Mouse (Mus musculus): ENCODE measurements around the gene Mroh7.

- no peak for TF ChIP-seq CHD2 (IDR thresholded peaks at IDR 0.05; ENCODE audit: low read depth, low read length)
- TF ChIP-seq HCFC1 (IDR thresholded peaks at IDR 0.05; ENCODE audit: borderline replicate concordance, insufficient read depth, low read length) = no peak
- TF ChIP-seq ZC3H11A (IDR thresholded peaks at IDR 0.05; ENCODE audit: borderline replicate concordance, low read depth, low read length) = no peak
- no peak for TF ChIP-seq MAFK (IDR thresholded peaks at IDR 0.05; ENCODE audit: insufficient read depth, low read depth, low read length)
- no peak for TF ChIP-seq ZNF384 (IDR thresholded peaks at IDR 0.05; ENCODE audit: low read depth, low read length)
Observed at GRCm38 (mm10) chr4:106730814-106731213, at the start of gene Mroh7.

Data from ES-E14 (cell line).